Mouse (Mus musculus): Measurements from ENCODE around the gene Vps4a. TPM values are rescaled to one million over a fixed set of nuclear protein-coding genes. Genes with fewer than 3 reads are reported as not detected.

Gene Vps4a
- polyA plus RNA-seq, 1 experiment, result 46.7 TPM

DNA sequence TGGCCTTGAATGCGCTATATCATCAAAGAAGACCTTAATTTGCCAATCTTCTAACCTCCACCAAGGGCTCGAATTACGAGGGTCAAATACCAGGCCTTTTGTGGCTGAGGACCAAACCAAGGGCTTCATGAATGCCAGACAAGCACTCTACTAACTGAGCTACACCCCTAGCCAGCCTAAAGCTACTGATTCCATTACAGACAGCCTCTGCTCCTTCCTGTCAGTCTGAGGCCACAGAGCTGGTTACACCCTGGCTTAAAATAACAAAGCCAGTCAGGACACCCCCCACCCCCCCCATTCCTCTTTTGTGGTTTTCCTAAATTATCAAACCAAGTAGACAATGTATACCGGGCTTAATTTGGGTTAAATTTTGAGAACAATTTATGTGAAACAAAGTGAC is 42.7 kb downstream of the Vps4a start:
- Histone ChIP-seq H3K4me3 (ENCODE audit: insufficient read depth, low read depth, low read length) (no peak overlapping the region), H3K4me1 (ENCODE audit: control insufficient read depth, insufficient read depth, insufficient read length, low read length) (no peaks in the 10 kb centered on the region), H3K27ac (replicated peaks; ENCODE audit: low read depth, low read length) (no peak overlapping the region)

DNA sequence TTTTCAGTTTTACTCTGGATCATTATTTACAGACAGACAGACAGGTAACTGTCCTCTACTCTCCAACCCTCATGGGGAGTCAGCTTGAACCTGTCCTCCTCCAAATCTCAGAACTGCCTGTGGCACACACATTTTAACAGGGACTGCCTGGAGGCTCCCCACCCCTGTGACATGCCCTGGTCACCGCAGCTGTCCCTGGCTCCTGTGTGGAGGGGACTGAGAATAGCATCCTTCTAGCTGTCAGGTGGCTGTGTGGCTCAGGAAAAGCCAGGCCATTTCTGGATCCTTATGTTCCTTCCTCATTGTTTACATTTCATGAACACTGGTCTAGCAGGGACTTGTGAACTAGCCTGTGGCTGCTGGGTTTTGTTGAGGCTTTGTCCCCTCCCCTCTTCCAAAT is 43.1 kb downstream of the Vps4a start:
- H3K4me1 ChIP-seq (ENCODE audit: control insufficient read depth, insufficient read depth, insufficient read length, low read length), result no peaks in the 10 kb centered on the region
- no peak overlapping the region for H3K4me3 ChIP-seq (ENCODE audit: insufficient read depth, low read depth, low read length)
- H3K27ac ChIP-seq (replicated peaks; ENCODE audit: low read depth, low read length), result no peak overlapping the region

DNA sequence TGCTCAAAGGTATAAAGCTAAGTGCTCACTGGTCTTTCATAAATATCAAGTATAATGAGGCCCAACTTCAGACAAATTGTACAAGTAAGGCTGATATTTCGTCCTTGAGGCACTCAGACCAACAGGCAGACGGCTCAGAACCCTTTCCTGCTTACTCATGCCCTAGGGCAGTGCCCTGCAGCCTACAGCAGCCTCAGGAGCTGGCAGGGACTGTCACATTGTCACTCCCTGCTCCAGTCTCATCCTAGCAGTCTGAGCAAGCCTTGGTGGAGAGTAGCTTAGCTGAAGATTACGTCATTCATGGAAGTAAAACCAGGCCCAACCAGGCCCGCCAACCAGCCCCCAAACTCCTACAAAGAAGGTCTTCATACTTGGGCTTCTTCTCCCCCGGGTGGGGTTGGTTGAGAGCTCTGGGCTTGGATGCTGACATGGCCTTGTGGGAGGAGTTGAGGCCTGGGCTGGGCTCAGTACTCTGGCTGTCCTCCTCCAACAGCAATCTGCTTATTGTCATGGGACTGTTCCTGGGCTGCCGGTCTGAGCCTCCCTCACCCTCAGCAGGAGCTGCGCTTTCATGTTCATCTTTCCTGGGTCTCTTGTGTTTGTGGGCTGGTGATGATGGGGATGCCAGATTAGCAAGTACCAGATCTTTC is 45.3 kb downstream of the Vps4a start:
- H3K4me1 ChIP-seq (ENCODE audit: control insufficient read depth, insufficient read depth, insufficient read length, low read length), result no peaks in the 10 kb centered on the region
- H3K4me3 ChIP-seq (ENCODE audit: insufficient read depth, low read depth, low read length), result no peak overlapping the region
- no peak overlapping the region for H3K27ac ChIP-seq (replicated peaks; ENCODE audit: low read depth, low read length)

DNA sequence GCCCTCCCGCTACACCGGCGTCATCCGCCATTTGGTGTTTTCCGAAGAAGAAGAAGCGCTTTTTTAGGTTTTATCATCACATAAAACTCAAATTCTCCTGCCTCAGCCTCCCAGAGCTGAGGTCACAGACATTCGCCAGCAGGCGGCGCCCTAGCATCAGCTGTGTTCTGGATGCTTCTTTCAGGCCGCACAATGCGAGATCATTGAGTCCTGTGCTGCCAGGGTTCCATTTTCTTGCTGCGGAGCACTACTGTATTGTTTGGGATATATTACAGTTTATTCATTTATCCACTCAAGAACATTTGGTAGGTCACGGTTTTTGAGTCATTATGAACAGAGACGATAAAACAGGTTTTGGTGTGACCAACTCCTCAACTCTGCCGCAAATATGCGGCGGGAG is 54.3 kb downstream of the Vps4a start:
- no peak overlapping the region for H3K4me3 ChIP-seq (ENCODE audit: insufficient read depth, low read depth, low read length)
- H3K4me1 ChIP-seq (ENCODE audit: control insufficient read depth, insufficient read depth, insufficient read length, low read length), result no peaks in the 10 kb centered on the region
- H3K27ac ChIP-seq (replicated peaks; ENCODE audit: low read depth, low read length), result no peak overlapping the region

DNA sequence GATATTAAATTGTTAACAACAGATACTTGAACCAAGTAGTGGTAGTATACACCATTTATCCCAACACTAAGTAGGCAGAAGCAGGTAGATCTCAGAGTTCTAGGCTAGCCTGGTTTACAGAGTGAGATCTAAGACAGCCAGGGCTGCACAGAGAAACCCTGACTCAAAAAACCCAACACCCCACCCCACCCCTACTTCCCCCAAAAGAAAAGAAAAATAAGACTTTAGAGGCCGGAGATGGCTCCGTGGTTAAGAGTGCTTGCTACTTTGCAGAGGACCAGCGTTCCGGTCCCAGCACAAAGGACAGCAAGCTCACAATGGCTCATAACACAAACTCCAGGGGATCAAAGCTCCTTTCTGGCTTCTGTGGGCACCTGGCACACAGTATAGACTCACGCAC is 55.0 kb downstream of the Vps4a start:
- H3K4me1 ChIP-seq (ENCODE audit: control insufficient read depth, insufficient read depth, insufficient read length, low read length), result no peaks in the 10 kb centered on the region
- no peak overlapping the region for H3K27ac ChIP-seq (replicated peaks; ENCODE audit: low read depth, low read length)
- no peak overlapping the region for H3K4me3 ChIP-seq (ENCODE audit: insufficient read depth, low read depth, low read length)

DNA sequence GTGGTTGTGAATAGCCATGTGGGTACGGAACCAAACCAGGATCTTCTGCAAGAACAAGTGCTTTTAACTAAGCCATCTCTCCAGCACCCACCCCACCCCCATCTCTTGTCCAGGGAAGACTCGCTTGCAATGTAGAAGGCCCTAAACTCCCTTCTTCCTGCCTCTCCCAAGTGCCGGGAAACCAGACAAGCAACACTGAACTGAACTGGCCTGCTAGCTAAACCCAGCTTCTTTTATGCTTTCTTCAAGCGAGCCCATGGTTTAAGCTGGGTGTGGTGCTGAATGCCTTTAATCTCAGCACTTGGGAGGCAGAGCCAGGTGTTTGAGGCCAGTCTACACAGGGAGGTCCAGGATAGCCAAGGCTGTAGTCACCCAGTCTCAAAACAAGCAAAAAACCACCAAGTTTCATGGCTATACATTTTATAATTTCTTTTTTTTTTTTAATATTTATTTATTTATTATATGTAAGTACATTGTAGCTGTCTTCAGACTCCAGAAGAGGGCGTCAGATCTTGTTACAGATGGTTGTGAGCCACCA is 57.6 kb downstream of the Vps4a start:
- no peak overlapping the region for H3K27ac ChIP-seq (replicated peaks; ENCODE audit: low read depth, low read length)
- no peaks in the 10 kb centered on the region for H3K4me1 ChIP-seq (ENCODE audit: control insufficient read depth, insufficient read depth, insufficient read length, low read length)
- no peak overlapping the region for H3K4me3 ChIP-seq (ENCODE audit: insufficient read depth, low read depth, low read length)

DNA sequence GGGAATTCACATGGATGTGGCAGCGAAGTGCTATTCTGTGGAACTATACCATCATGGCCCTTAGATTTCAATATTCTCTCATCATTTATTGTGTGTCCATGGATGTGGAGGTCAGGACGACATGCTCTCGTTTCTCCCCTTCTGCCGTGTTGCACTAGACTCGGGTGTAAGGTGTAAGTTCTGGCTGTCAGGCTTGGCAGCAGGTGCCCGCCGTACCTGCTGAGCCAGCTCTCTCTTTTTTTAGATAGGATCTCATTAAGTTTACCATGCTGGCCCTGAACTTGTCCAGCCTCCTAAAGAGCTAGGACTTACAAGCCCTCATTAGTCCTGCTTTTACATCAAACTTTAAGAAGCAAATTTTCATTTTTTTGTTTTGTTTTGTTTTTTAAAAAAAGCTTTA is 59.5 kb downstream of the Vps4a start:
- H3K4me3 ChIP-seq (ENCODE audit: insufficient read depth, low read depth, low read length), result no peak overlapping the region
- no peak overlapping the region for H3K27ac ChIP-seq (replicated peaks; ENCODE audit: low read depth, low read length)

More for the DNA sequence above, 59.5 kb downstream of the Vps4a start:
- no peaks in the 10 kb centered on the region; the same call in 1 of the 2 replicates for H3K4me1 ChIP-seq (ENCODE audit: control insufficient read depth, insufficient read depth, insufficient read length, low read length)

Other genes with a start within 250 kb of the Vps4a start
- gene Has3, start 161.0 kb upstream of the Vps4a start, polyA plus RNA-seq (2012; ENCODE audit: insufficient read depth, insufficient read length, missing spikeins), result not detected in 2 replicates
- gene Utp4, start 137.6 kb upstream of the Vps4a start, polyA plus RNA-seq (2012; ENCODE audit: insufficient read depth, insufficient read length, missing spikeins), result 19.8 and 24.4 TPM in 2 replicates
- 4.1 and 6.9 TPM in 2 replicates for gene Sntb2, start 95.5 kb upstream of the Vps4a start, polyA plus RNA-seq (2012; ENCODE audit: insufficient read depth, insufficient read length, missing spikeins)
- gene Pdf, start 17.4 kb downstream of the Vps4a start, polyA plus RNA-seq (2012; ENCODE audit: insufficient read depth, insufficient read length, missing spikeins), result 15.0 and 24.3 TPM in 2 replicates
- 12.9 and 22.0 TPM in 2 replicates for gene Cog8, start 25.5 kb downstream of the Vps4a start, polyA plus RNA-seq (2012; ENCODE audit: insufficient read depth, insufficient read length, missing spikeins)
- gene Nip7, start 25.7 kb downstream of the Vps4a start, polyA plus RNA-seq (2012; ENCODE audit: insufficient read depth, insufficient read length, missing spikeins), result 21.5 and 22.2 TPM in 2 replicates
- not detected in 2 replicates for gene Tmed6, start 34.4 kb downstream of the Vps4a start, polyA plus RNA-seq (2012; ENCODE audit: insufficient read depth, insufficient read length, missing spikeins)
- gene Terf2, start 65.3 kb downstream of the Vps4a start, polyA plus RNA-seq (2012; ENCODE audit: insufficient read depth, insufficient read length, missing spikeins), result 6.7 and 9.0 TPM in 2 replicates
- 177 and 294 TPM in 2 replicates for gene Cyb5b, start 119.4 kb downstream of the Vps4a start, polyA plus RNA-seq (2012; ENCODE audit: insufficient read depth, insufficient read length, missing spikeins)

Measured in brown adipose tissue, adult 24 weeks (tissue).